Mouse (Mus musculus): ENCODE data around the gene Casp8. TPM values are rescaled to one million over a fixed set of nuclear protein-coding genes. Genes with fewer than 3 reads are reported as not detected.

The Casp8 gene
- polyA plus RNA-seq, 1 experiment from 2014 or later = 17.3 TPM

GRCm38 (mm10) chr1:58778226-58778625 is 16.9 kb upstream of the Casp8 start:
- no peak overlapping the region for H3K9ac ChIP-seq (ENCODE audit: low read length)
- no peaks in the 10 kb centered on the region for H3K27me3 ChIP-seq (ENCODE audit: control insufficient read depth, insufficient read depth, low read length)
- no peak overlapping the region for H3K27ac ChIP-seq (replicated peaks in 1 of 2; ENCODE audit: control insufficient read depth in 1 of 2, insufficient read depth in 1 of 2, low read depth in 2 of 2, low read length in 2 of 2)
- 0 out of 2 replicates have a peak, but pooled peaks cover 2% of the 10 kb centered on the region for H3K9me3 ChIP-seq (ENCODE audit: control insufficient read depth, low read length)
- ATAC-seq (ENCODE audit: insufficient number of reproducible peaks, insufficient read depth, low FRiP score, low read depth) = no peak
- H3K36me3 ChIP-seq (ENCODE audit: control insufficient read depth, insufficient read depth, low read length) = no peaks in the 10 kb centered on the region
- H3K4me2 ChIP-seq (ENCODE audit: low read length) = no peak overlapping the region
- no peaks in the 10 kb centered on the region for H3K4me1 ChIP-seq (ENCODE audit: control insufficient read depth in 2 of 2, insufficient read depth in 2 of 2, low read length in 2 of 2)
- H3K4me3 ChIP-seq (ENCODE audit: control insufficient read depth in 1 of 2, insufficient read depth in 1 of 2, low read depth in 1 of 2, low read length in 2 of 2) = no peak overlapping the region
- WGBS = 17% methylated on average over 1 of the region's 1 CpGs

GRCm38 (mm10) chr1:58786276-58786675 is 8.9 kb upstream of the Casp8 start:
- H3K4me2 ChIP-seq (ENCODE audit: low read length) = no peak overlapping the region
- H3K9ac ChIP-seq (ENCODE audit: low read length) = no peak overlapping the region
- H3K27me3 ChIP-seq (ENCODE audit: control insufficient read depth, insufficient read depth, low read length) = no peaks in the 10 kb centered on the region
- H3K4me3 ChIP-seq (ENCODE audit: control insufficient read depth in 1 of 2, insufficient read depth in 1 of 2, low read depth in 1 of 2, low read length in 2 of 2) = no peak overlapping the region
- ATAC-seq (ENCODE audit: insufficient number of reproducible peaks, insufficient read depth, low FRiP score, low read depth) = no peak
- H3K36me3 ChIP-seq (ENCODE audit: control insufficient read depth, insufficient read depth, low read length) = no peaks in the 10 kb centered on the region
- H3K27ac ChIP-seq (replicated peaks in 1 of 2; ENCODE audit: control insufficient read depth in 1 of 2, insufficient read depth in 1 of 2, low read depth in 2 of 2, low read length in 2 of 2) = no peak overlapping the region
- no peaks in the 10 kb centered on the region for H3K4me1 ChIP-seq (ENCODE audit: control insufficient read depth in 2 of 2, insufficient read depth in 2 of 2, low read length in 2 of 2)
- H3K9me3 ChIP-seq (ENCODE audit: control insufficient read depth, low read length) = no peaks in the 10 kb centered on the region
- WGBS = 69% methylated on average over 2 of the region's 2 CpGs

DNA sequence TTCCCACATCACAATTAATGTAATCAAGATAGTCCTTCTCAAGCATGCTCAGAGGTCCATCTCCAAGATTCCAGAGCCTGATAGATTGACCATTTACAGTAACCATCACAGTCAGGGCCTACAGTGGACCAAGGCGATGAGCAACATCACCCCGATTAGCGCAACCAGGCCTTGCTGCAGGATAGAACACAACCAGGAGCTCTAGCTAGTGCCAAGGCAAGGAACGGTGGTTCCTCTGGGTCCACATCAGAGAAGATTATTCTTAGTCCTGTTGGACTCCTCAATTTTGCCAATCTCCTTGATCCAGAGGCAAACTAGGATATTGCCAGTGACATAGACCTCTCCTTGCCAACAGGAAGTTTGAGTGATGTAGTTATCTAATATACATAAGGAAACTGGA is 6.8 kb upstream of the Casp8 start:
- no peak for ATAC-seq (ENCODE audit: insufficient number of reproducible peaks, insufficient read depth, low FRiP score, low read depth)
- H3K36me3 ChIP-seq (ENCODE audit: control insufficient read depth, insufficient read depth, low read length) = no peaks in the 10 kb centered on the region
- no peak overlapping the region for H3K9ac ChIP-seq (ENCODE audit: low read length)
- H3K4me1 ChIP-seq (ENCODE audit: control insufficient read depth in 2 of 2, insufficient read depth in 2 of 2, low read length in 2 of 2) = no peaks in the 10 kb centered on the region
- 98% methylated on average over 4 of the region's 4 CpGs for WGBS
- no peaks in the 10 kb centered on the region for H3K9me3 ChIP-seq (ENCODE audit: control insufficient read depth, low read length)
- no peak overlapping the region for H3K4me3 ChIP-seq (ENCODE audit: control insufficient read depth in 1 of 2, insufficient read depth in 1 of 2, low read depth in 1 of 2, low read length in 2 of 2)
- no peak overlapping the region for H3K27ac ChIP-seq (replicated peaks in 1 of 2; ENCODE audit: control insufficient read depth in 1 of 2, insufficient read depth in 1 of 2, low read depth in 2 of 2, low read length in 2 of 2)
- no peak overlapping the region for H3K4me2 ChIP-seq (ENCODE audit: low read length)
- H3K27me3 ChIP-seq (ENCODE audit: control insufficient read depth, insufficient read depth, low read length) = no peaks in the 10 kb centered on the region

DNA sequence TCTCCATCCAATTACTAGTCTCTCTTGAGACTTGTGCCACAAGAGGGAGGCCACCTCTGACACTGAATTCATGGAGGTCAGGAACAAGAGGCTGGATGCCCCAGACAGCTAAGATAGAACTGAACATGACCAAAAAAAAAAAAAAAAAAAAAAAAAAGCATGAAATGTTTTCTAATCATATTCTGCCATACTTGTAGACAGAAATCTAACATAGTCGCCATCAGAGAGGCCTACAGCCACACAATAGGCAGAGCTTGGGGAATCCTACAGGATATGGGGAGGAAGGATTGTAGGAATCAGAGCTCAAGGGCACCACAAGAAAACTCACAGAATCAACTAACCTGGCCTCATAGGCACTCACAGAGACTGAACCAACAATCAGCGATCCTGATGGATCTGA is 469 bp upstream of the Casp8 start:
- Histone ChIP-seq H3K9me3 (ENCODE audit: control insufficient read depth, low read length) (peaks cover 4% of the 10 kb centered on the region; the same call in 1 of the 2 replicates), H3K36me3 (ENCODE audit: control insufficient read depth, insufficient read depth, low read length) (peaks cover 11% of the 10 kb centered on the region; the same call in 1 of the 2 replicates), H3K4me3 (ENCODE audit: control insufficient read depth in 1 of 2, insufficient read depth in 1 of 2, low read depth in 1 of 2, low read length in 2 of 2) (peak overlapping the region; percentile 67 to 73), H3K4me2 (ENCODE audit: low read length) (peak overlapping the region; percentile 76), H3K27me3 (ENCODE audit: control insufficient read depth, insufficient read depth, low read length) (no peaks in the 10 kb centered on the region), H3K27ac (replicated peaks in 1 of 2; ENCODE audit: control insufficient read depth in 1 of 2, insufficient read depth in 1 of 2, low read depth in 2 of 2, low read length in 2 of 2) (peak overlapping the region; percentile 46 to 62; a peak in 3 of 4 replicates), H3K9ac (ENCODE audit: low read length) (peak overlapping the region; percentile 81; the same call in 1 of the 2 replicates), H3K4me1 (ENCODE audit: control insufficient read depth in 2 of 2, insufficient read depth in 2 of 2, low read length in 2 of 2) (peaks cover 0 to 5% of the 10 kb centered on the region in 2 experiments; a peak in 3 of 4 replicates)
- no peak for ATAC-seq (ENCODE audit: insufficient number of reproducible peaks, insufficient read depth, low FRiP score, low read depth)
- WGBS = 47% methylated on average over 2 of the region's 2 CpGs

DNA sequence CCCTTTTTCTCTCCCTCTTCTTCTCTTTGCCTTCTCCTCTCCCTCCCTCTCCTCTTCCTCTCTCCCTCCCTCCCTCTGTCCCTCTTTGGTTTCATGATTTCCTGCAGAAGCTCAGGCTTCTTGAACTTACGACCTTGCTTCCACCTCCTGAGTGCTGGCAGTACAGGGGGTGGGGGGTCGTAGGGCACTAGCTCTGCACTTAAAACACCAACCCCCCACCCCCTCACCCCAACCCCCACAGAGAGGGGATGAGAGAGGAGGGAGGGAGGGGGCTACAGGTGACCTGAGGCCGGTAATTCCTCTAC is 837 bp downstream of the Casp8 start:
- H3K27me3 ChIP-seq (ENCODE audit: control insufficient read depth, insufficient read depth, low read length) = no peaks in the 10 kb centered on the region
- H3K27ac ChIP-seq (replicated peaks in 1 of 2; ENCODE audit: control insufficient read depth in 1 of 2, insufficient read depth in 1 of 2, low read depth in 2 of 2, low read length in 2 of 2) = peak overlapping the region; percentile 46 to 62; a peak in 3 of 4 replicates
- H3K9me3 ChIP-seq (ENCODE audit: control insufficient read depth, low read length) = peaks cover 4% of the 10 kb centered on the region; the same call in 1 of the 2 replicates
- H3K4me3 ChIP-seq (ENCODE audit: control insufficient read depth in 1 of 2, insufficient read depth in 1 of 2, low read depth in 1 of 2, low read length in 2 of 2) = peak overlapping the region; percentile 67 to 73
- peak overlapping the region; percentile 81 for H3K9ac ChIP-seq (ENCODE audit: low read length)
- peaks cover 0 to 5% of the 10 kb centered on the region in 2 experiments; a peak in 3 of 4 replicates for H3K4me1 ChIP-seq (ENCODE audit: control insufficient read depth in 2 of 2, insufficient read depth in 2 of 2, low read length in 2 of 2)
- H3K36me3 ChIP-seq (ENCODE audit: control insufficient read depth, insufficient read depth, low read length) = peaks cover 11% of the 10 kb centered on the region; the same call in 1 of the 2 replicates
- ATAC-seq (ENCODE audit: insufficient number of reproducible peaks, insufficient read depth, low FRiP score, low read depth) = peak; percentile 43; the same call in 1 of the 2 replicates
- 1% methylated on average over 3 of the region's 3 CpGs for WGBS
- H3K4me2 ChIP-seq (ENCODE audit: low read length) = peak overlapping the region; percentile 76

DNA sequence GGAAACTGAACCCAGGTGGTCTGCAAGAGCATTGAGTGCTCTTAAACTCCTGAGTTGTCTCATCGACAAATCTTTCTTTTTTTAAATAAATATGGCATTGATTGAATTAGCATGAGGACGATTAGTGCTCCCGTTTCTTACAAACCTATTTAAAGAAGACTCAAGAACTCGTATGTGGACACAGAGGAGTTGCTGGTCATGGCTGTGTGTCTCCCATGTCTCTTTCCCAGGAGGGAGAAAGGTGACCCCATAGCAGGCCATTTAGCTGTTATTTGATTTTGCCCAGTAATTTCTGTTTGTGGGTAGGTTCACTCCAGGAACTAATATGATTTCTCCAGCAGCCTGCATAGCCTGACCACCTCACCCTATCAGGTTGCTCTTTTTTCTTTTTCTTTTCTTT is 1.7 kb downstream of the Casp8 start:
- ATAC-seq (ENCODE audit: insufficient number of reproducible peaks, insufficient read depth, low FRiP score, low read depth) = no peak
- Histone ChIP-seq H3K36me3 (ENCODE audit: control insufficient read depth, insufficient read depth, low read length) (peaks cover 11% of the 10 kb centered on the region; the same call in 1 of the 2 replicates), H3K9ac (ENCODE audit: low read length) (no peak overlapping the region), H3K27me3 (ENCODE audit: control insufficient read depth, insufficient read depth, low read length) (no peaks in the 10 kb centered on the region), H3K27ac (replicated peaks in 1 of 2; ENCODE audit: control insufficient read depth in 1 of 2, insufficient read depth in 1 of 2, low read depth in 2 of 2, low read length in 2 of 2) (no peak overlapping the region), H3K4me1 (ENCODE audit: control insufficient read depth in 2 of 2, insufficient read depth in 2 of 2, low read length in 2 of 2) (peaks cover 0 to 5% of the 10 kb centered on the region in 2 experiments; a peak in 3 of 4 replicates), H3K9me3 (ENCODE audit: control insufficient read depth, low read length) (peaks cover 4% of the 10 kb centered on the region; the same call in 1 of the 2 replicates), H3K4me3 (ENCODE audit: control insufficient read depth in 1 of 2, insufficient read depth in 1 of 2, low read depth in 1 of 2, low read length in 2 of 2) (no peak overlapping the region), H3K4me2 (ENCODE audit: low read length) (peak overlapping the region; percentile 27)
- 80% methylated on average over 4 of the region's 4 CpGs for WGBS

DNA sequence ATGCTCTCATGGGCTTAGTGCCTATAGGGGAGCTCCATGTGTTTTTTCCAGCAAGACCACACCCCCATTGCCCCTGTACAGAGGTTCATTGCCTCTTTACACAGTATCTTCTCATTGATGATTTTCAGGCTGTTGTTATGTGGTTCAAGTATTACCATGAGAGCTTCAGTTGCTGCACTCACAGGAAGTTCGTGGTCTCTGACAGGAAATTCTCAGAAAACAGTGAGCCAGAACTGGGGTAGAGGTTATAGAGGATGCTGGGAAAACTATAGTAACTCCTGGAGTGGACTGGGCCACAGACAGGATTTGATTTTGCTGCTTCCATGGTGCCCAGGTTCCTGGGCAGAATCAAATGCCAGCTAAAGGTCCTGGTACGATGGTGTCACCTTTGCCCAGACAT is 2.2 kb downstream of the Casp8 start:
- ATAC-seq (ENCODE audit: insufficient number of reproducible peaks, insufficient read depth, low FRiP score, low read depth) = no peak
- Histone ChIP-seq H3K27me3 (ENCODE audit: control insufficient read depth, insufficient read depth, low read length) (no peaks in the 10 kb centered on the region), H3K9me3 (ENCODE audit: control insufficient read depth, low read length) (peaks cover 4% of the 10 kb centered on the region; the same call in 1 of the 2 replicates), H3K4me2 (ENCODE audit: low read length) (no peak overlapping the region), H3K27ac (replicated peaks in 1 of 2; ENCODE audit: control insufficient read depth in 1 of 2, insufficient read depth in 1 of 2, low read depth in 2 of 2, low read length in 2 of 2) (no peak overlapping the region), H3K4me1 (ENCODE audit: control insufficient read depth in 2 of 2, insufficient read depth in 2 of 2, low read length in 2 of 2) (peaks cover 0 to 5% of the 10 kb centered on the region in 2 experiments; a peak in 3 of 4 replicates), H3K9ac (ENCODE audit: low read length) (no peak overlapping the region), H3K4me3 (ENCODE audit: control insufficient read depth in 1 of 2, insufficient read depth in 1 of 2, low read depth in 1 of 2, low read length in 2 of 2) (no peak overlapping the region), H3K36me3 (ENCODE audit: control insufficient read depth, insufficient read depth, low read length) (peaks cover 11% of the 10 kb centered on the region; the same call in 1 of the 2 replicates)
- 73% methylated on average over 2 of the region's 2 CpGs for WGBS

GRCm38 (mm10) chr1:58798911-58799310 is 3.7 kb downstream of the Casp8 start:
- Histone ChIP-seq H3K36me3 (ENCODE audit: control insufficient read depth, insufficient read depth, low read length) (peaks cover 11% of the 10 kb centered on the region; the same call in 1 of the 2 replicates), H3K9me3 (ENCODE audit: control insufficient read depth, low read length) (peaks cover 4% of the 10 kb centered on the region; the same call in 1 of the 2 replicates), H3K9ac (ENCODE audit: low read length) (no peak overlapping the region), H3K27ac (replicated peaks in 1 of 2; ENCODE audit: control insufficient read depth in 1 of 2, insufficient read depth in 1 of 2, low read depth in 2 of 2, low read length in 2 of 2) (no peak overlapping the region), H3K4me3 (ENCODE audit: control insufficient read depth in 1 of 2, insufficient read depth in 1 of 2, low read depth in 1 of 2, low read length in 2 of 2) (no peak overlapping the region), H3K4me1 (ENCODE audit: control insufficient read depth in 2 of 2, insufficient read depth in 2 of 2, low read length in 2 of 2) (peaks cover 0 to 5% of the 10 kb centered on the region in 2 experiments; a peak in 3 of 4 replicates), H3K4me2 (ENCODE audit: low read length) (no peak overlapping the region), H3K27me3 (ENCODE audit: control insufficient read depth, insufficient read depth, low read length) (no peaks in the 10 kb centered on the region)
- WGBS = 90% methylated on average over 4 of the region's 4 CpGs
- no peak for ATAC-seq (ENCODE audit: insufficient number of reproducible peaks, insufficient read depth, low FRiP score, low read depth)

All from heart, embryonic 14.5 days (tissue).